Mouse (Mus musculus) liver, embryonic 14 days (tissue): ENCODE data around the gene 4930451I11Rik. TPM values are rescaled to one million over a fixed set of nuclear protein-coding genes. Genes with fewer than 3 reads are reported as not detected.

Experiments used
- polyA plus RNA-seq: library from polyadenylated mRNA; depleted of rRNA; stranded (reverse); fragments of >200 nt; gene quantifications from 2 replicates; pipeline ENCODE4 v1.2.3, GENCODE M21; 2012; rRNA removed

4930451I11Rik gene
- polyA plus RNA-seq = not detected in 2 replicates

GRCm38 (mm10) chr7:126831539-126831938, at the start of gene 4930451I11Rik:
TSS of gene 4930451I11Rik (minus strand) at chr7:126831639.

DNA sequence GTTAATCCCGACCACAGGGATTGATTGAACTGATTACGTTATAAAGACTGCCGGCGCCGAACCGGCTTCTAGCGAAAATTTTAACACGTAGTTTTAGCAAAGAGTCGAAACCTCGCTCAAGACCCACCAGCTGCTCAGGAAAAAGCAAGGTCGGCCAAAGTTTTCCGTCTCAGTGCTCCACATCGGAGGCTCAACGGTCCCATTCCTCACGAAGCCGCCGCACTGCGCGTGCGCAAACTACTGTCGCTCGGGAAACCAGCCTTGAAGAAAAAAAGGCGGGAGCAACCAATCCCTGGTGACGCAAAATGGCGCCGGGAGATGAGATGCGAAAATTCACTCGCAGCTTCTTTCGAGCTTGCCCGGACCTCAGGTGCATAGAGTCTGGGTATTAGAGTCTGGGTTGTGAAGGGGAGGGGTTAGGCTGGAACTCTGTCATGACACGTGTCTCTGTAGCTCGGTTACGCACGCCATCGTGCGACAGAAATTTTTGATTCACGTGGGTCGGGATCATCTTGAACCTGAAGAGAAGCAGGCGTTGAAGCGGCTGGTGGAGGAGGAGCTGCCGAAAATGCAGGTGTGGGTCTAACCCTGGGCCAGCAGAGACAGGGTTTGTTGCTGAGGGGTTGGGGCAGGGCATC, 30.8 kb upstream of the 4930451I11Rik start, which contains the start of gene Ino80e:
Gene Ino80e (minus strand): TSS at position 231 of the 638 bp plus-strand sequence.

DNA sequence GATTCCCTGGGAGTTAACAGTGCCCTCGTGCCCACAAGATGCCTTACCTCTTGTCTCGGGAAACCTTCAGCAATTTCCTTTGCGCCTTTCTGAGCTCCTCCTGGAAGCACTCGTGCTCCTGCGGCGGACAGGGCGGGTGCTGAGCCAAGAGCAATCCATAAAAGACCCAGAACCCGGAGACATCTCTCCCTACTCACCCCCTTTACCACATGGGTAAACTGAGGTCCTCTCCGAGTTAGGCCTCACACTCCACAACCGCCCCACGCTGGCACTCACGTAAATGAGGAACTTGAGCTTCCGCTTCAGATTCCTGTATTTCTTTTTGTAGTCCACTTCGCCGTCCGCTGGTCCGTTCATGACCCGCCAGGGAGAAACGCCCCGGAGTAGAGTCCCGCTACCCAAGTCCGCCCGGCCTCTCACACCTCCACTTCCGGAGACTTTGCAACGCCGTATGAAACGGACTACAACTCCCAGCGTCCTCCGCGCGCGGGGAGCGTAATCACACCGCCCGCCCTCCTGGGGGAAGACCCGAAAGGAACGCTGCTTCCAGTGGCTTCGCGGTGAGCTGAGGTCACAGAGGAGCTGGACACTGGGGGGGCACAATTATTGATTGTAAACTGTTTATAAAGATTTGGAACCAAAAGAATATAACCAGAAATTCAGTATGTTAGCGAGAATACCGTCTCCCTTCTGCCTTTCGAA, 30.1 kb upstream of the 4930451I11Rik start, which contains the start of gene Hirip3:
Gene Hirip3 (plus strand): TSS at position 544 of the 702 bp plus-strand sequence.

GRCm38 (mm10) chr7:126847116-126847420, 15.6 kb upstream of the 4930451I11Rik start, which contains the start of gene Doc2a:
TSS of gene Doc2a (plus strand) at chr7:126847416.

GRCm38 (mm10) chr7:126797411-126798126, 33.9 kb downstream of the 4930451I11Rik start, which contains the start of gene Fam57b:
TSS of gene Fam57b (plus strand) at chr7:126797668.

DNA sequence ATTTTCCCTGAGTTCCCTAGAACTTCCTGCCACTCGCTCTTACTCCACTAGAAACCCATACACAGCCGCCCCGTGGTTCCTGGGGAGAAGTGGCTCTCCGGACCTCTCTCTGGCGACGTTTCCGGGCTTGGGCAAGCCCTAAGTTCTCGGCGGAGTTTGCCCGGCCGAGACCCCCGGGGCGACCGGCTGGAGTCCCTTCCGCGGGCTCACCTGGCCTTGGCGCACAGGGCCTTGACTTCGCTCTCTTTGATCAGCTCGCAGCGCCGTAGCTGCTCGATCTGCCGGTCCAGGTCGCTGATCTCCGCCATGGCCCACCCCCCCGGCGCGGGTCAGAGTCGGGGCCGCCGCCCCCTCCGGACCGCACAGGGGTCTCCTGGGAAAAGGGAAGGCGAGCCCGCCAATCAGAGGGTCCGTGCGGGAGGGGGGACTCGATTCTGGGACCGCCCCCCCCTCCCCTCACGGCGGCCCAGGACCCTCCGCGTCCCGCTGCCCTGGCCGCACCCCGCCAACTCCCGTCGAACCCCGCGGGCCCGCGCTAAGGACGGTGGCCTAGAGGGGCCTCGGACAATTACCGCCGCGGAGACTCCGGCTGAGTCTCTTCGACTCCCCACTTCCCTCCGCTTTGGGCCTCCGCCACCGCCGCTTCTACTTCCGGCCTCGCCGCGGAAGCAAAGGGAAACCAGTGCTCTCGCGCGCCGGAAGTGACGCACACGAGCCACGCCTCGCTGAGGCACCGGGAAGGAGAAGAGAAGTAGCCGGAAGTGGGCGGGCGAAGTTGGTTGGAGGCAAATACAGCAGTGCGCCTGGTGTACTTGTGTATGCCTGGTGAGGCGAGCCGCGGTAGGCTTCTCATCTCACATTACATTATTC, 39.4 kb downstream of the 4930451I11Rik start, which contains the start of gene Ppp4c:
Gene Ppp4c (minus strand): TSS at position 646 of the 870 bp plus-strand sequence.

GRCm38 (mm10) chr7:126780971-126781635, 50.3 kb downstream of the 4930451I11Rik start, which contains the start of gene Tbx6:
TSS of gene Tbx6 (plus strand) at chr7:126781483.

Other genes starting within 250 kb of the 4930451I11Rik start
- 1.5 and 1.8 TPM in 2 replicates for gene Apobr, start 246.7 kb downstream of the 4930451I11Rik start, polyA plus RNA-seq
- 7.1 and 8.9 TPM in 2 replicates for gene Cln3, start 245.8 kb downstream of the 4930451I11Rik start, polyA plus RNA-seq
- 0.05 TPM in 1 of 2 replicates, not detected in the other for gene Il27, start 236.7 kb downstream of the 4930451I11Rik start, polyA plus RNA-seq
- 2.1 and 2.9 TPM in 2 replicates for gene Nupr1, start 200.8 kb downstream of the 4930451I11Rik start, polyA plus RNA-seq
- gene Sgf29, start 182.3 kb downstream of the 4930451I11Rik start, polyA plus RNA-seq = 24.7 and 26.9 TPM in 2 replicates
- 4.4 and 5.2 TPM in 2 replicates for gene Sult1a1, start 155.2 kb downstream of the 4930451I11Rik start, polyA plus RNA-seq
- gene Bola2, start 136.2 kb downstream of the 4930451I11Rik start, polyA plus RNA-seq = 33.9 and 35.2 TPM in 2 replicates
- 4.6 and 4.9 TPM in 2 replicates for gene Slx1b, start 135.9 kb downstream of the 4930451I11Rik start, polyA plus RNA-seq
- 44.1 and 60.0 TPM in 2 replicates for gene Coro1a, start 123.9 kb downstream of the 4930451I11Rik start, polyA plus RNA-seq
- gene Mapk3, start 72.0 kb downstream of the 4930451I11Rik start, polyA plus RNA-seq = 28.0 and 36.0 TPM in 2 replicates
- gene Gdpd3, start 65.3 kb downstream of the 4930451I11Rik start, polyA plus RNA-seq = 1.2 and 1.6 TPM in 2 replicates
- 58.6 and 66.7 TPM in 2 replicates for gene Ypel3, start 54.7 kb downstream of the 4930451I11Rik start, polyA plus RNA-seq
- 1.0 and 1.3 TPM in 2 replicates for gene Tbx6, start 50.2 kb downstream of the 4930451I11Rik start, polyA plus RNA-seq
- 74.0 and 86.5 TPM in 2 replicates for gene Ppp4c, start 39.1 kb downstream of the 4930451I11Rik start, polyA plus RNA-seq
- gene Fam57b, start 34.0 kb downstream of the 4930451I11Rik start, polyA plus RNA-seq = 0.09 and 0.13 TPM in 2 replicates
- gene Doc2a, start 15.8 kb upstream of the 4930451I11Rik start, polyA plus RNA-seq = 0.01 and 0.03 TPM in 2 replicates
- 58.3 and 79.1 TPM in 2 replicates for gene Hirip3, start 30.3 kb upstream of the 4930451I11Rik start, polyA plus RNA-seq
- 23.2 and 24.6 TPM in 2 replicates for gene Ino80e, start 30.7 kb upstream of the 4930451I11Rik start, polyA plus RNA-seq
- 15.6 and 17.1 TPM in 2 replicates for gene Taok2, start 53.1 kb upstream of the 4930451I11Rik start, polyA plus RNA-seq
- 9.6 and 10.9 TPM in 2 replicates for gene Tmem219, start 91.3 kb upstream of the 4930451I11Rik start, polyA plus RNA-seq
- 4.2 and 4.6 TPM in 2 replicates for gene Kctd13, start 97.2 kb upstream of the 4930451I11Rik start, polyA plus RNA-seq
- not detected in 2 replicates for gene Asphd1, start 117.9 kb upstream of the 4930451I11Rik start, polyA plus RNA-seq
- 0.18 and 0.26 TPM in 2 replicates for gene Sez6l2, start 118.9 kb upstream of the 4930451I11Rik start, polyA plus RNA-seq
- 29.7 and 37.0 TPM in 2 replicates for gene Cdipt, start 144.3 kb upstream of the 4930451I11Rik start, polyA plus RNA-seq
- gene Cdiptos, start 144.5 kb upstream of the 4930451I11Rik start, polyA plus RNA-seq = 0.23 and 0.35 TPM in 2 replicates
- 4.0 and 4.7 TPM in 2 replicates for gene Mvp, start 183.0 kb upstream of the 4930451I11Rik start, polyA plus RNA-seq
- gene Pagr1b, start 184.8 kb upstream of the 4930451I11Rik start, polyA plus RNA-seq = 0.08 TPM in 1 of 2 replicates, not detected in the other
- 10.6 and 17.2 TPM in 2 replicates for gene Pagr1a, start 185.7 kb upstream of the 4930451I11Rik start, polyA plus RNA-seq
- 12.4 and 21.2 TPM in 2 replicates for gene Gm42742, start 189.5 kb upstream of the 4930451I11Rik start, polyA plus RNA-seq
- 0.12 and 0.26 TPM in 2 replicates for gene Prrt2, start 189.6 kb upstream of the 4930451I11Rik start, polyA plus RNA-seq
- 84.8 and 98.3 TPM in 2 replicates for gene Maz, start 195.4 kb upstream of the 4930451I11Rik start, polyA plus RNA-seq
- gene Kif22, start 210.8 kb upstream of the 4930451I11Rik start, polyA plus RNA-seq = 58.9 and 63.9 TPM in 2 replicates